Mouse (Mus musculus) C2C12 (cell line): ENCODE results near the gene Anxa11.

ENCODE experiments used
- CTCF ChIP-seq: IDR thresholded peaks from one replicate; pipeline ENCODE4 v1.5.1; 2011; ENCODE audit not compliant: control insufficient read depth, insufficient read depth, insufficient read length
- FOSL1 ChIP-seq: IDR thresholded peaks from one replicate; pipeline ENCODE4 v1.8.0; 2011; ENCODE audit warnings: mild to moderate bottlenecking, low read length; ENCODE audit not compliant: poor library complexity, insufficient read depth, severe bottlenecking
- MYOG ChIP-seq: IDR thresholded peaks from one replicate; pipeline ENCODE4 v1.6.1; 2011; ENCODE audit not compliant: control insufficient read depth, insufficient read length; ENCODE audit errors: extremely low read depth
- USF1 ChIP-seq: IDR thresholded peaks from one replicate; pipeline ENCODE4 v1.6.1; 2011; ENCODE audit warnings: low read depth, mild to moderate bottlenecking, control low read depth, moderate library complexity

GRCm38 (mm10) chr14:25846516-25846915 is 4.6 kb downstream of the Anxa11 start:
- TF ChIP-seq CTCF: no peak
- no peak for TF ChIP-seq MYOG
- no peak for TF ChIP-seq USF1
- TF ChIP-seq FOSL1: no peak
